Mouse (Mus musculus) thymus, postnatal 25 days (tissue): ENCODE results near the gene 2300009A05Rik.

Source experiments
- DNase-seq: peaks from one replicate; pipeline ENCODE4 v3.0.0; 2022

2300009A05Rik gene

GRCm38 (mm10) chr9:63398611-63399462 lies at the start of gene 2300009A05Rik:
TSS of gene 2300009A05Rik (minus strand) at chr9:63399246.
- DNase-seq, result peak; percentile 98

GRCm38 (mm10) chr9:63443695-63444094 lies 44.6 kb upstream of the 2300009A05Rik start:
- no peak for DNase-seq

GRCm38 (mm10) chr9:63430652-63431051 lies 31.6 kb upstream of the 2300009A05Rik start:
- DNase-seq, result no peak

- DNase-seq, result no peak
These were observed 22.2 kb upstream of the 2300009A05Rik start for GRCm38 (mm10) chr9:63421096-63421736.

GRCm38 (mm10) chr9:63420396-63420795 lies 21.4 kb upstream of the 2300009A05Rik start:
- DNase-seq, result no peak

- no peak for DNase-seq
These were observed 1.1 kb upstream of the 2300009A05Rik start for GRCm38 (mm10) chr9:63400176-63400575.

GRCm38 (mm10) chr9:63399463-63399815 lies 393 bp upstream of the 2300009A05Rik start:
- DNase-seq, result no peak

GRCm38 (mm10) chr9:63395612-63396011 lies 3.4 kb downstream of the 2300009A05Rik start:
- DNase-seq, result no peak

GRCm38 (mm10) chr9:63391307-63391706 lies 7.7 kb downstream of the 2300009A05Rik start:
- DNase-seq, result no peak

GRCm38 (mm10) chr9:63382761-63383160 lies 16.3 kb downstream of the 2300009A05Rik start:
- DNase-seq, result no peak

- DNase-seq, result no peak
These were observed 18.7 kb downstream of the 2300009A05Rik start for GRCm38 (mm10) chr9:63380326-63380725.

GRCm38 (mm10) chr9:63378174-63378573 lies 20.9 kb downstream of the 2300009A05Rik start:
- no peak for DNase-seq

GRCm38 (mm10) chr9:63377270-63378142 lies 21.5 kb downstream of the 2300009A05Rik start, which contains the start of gene Map2k5:
TSS of gene Map2k5 (minus strand) at chr9:63377902.
- DNase-seq, result peak; percentile 94

- DNase-seq, result no peak
These were observed 25.7 kb downstream of the 2300009A05Rik start for GRCm38 (mm10) chr9:63373315-63373714.

- DNase-seq, result no peak
These were observed 26.5 kb downstream of the 2300009A05Rik start for GRCm38 (mm10) chr9:63372541-63372940.

GRCm38 (mm10) chr9:63360410-63360809 lies 38.6 kb downstream of the 2300009A05Rik start:
- no peak for DNase-seq

- DNase-seq, result no peak
These were observed 40.0 kb downstream of the 2300009A05Rik start for GRCm38 (mm10) chr9:63359016-63359415.

GRCm38 (mm10) chr9:63356721-63357120 lies 42.3 kb downstream of the 2300009A05Rik start:
- no peak for DNase-seq

- no peak for DNase-seq
These were observed 42.8 kb downstream of the 2300009A05Rik start for GRCm38 (mm10) chr9:63356278-63356677.

GRCm38 (mm10) chr9:63354168-63354567 lies 44.9 kb downstream of the 2300009A05Rik start:
- DNase-seq, result no peak

GRCm38 (mm10) chr9:63350030-63350429 lies 49.0 kb downstream of the 2300009A05Rik start:
- DNase-seq, result no peak

GRCm38 (mm10) chr9:63349241-63349640 lies 49.8 kb downstream of the 2300009A05Rik start:
- DNase-seq, result no peak

- DNase-seq, result no peak
These were observed 50.9 kb downstream of the 2300009A05Rik start for GRCm38 (mm10) chr9:63348146-63348545.
